ENCODE assay signal across 8 mouse cellular contexts in genomic region chr14:34674229-34674791, GRCm38 (mm10). TPM values are rescaled to one million over a fixed set of nuclear protein-coding genes. Genes with fewer than 3 reads are reported as not detected.
DNase-seq lines count a peak whose midpoint lies in the region; ATAC-seq and TF ChIP-seq lines count a peak whose summit lies in the region.

No protein-coding gene starts in this region.

- H3K4me2 ChIP-seq in embryonic facial prominence, embryonic 13.5 days, result peak overlapping the region; percentile 83
- peak overlapping the region; percentile 86 for H3K4me2 ChIP-seq in heart, embryonic 12.5 days
- peak overlapping the region; percentile 80 for H3K4me2 ChIP-seq in kidney, postnatal 0 days (ENCODE audit: low read length)
- H3K4me2 ChIP-seq in lung, embryonic 15.5 days, result peak overlapping the region; percentile 75

- DNase-seq in adrenal gland, postnatal 25 days, result peak; percentile 58
- peak; percentile 62 for DNase-seq in kidney, postnatal 0 days (ENCODE audit: low spot score)
- peak; percentile 42 for DNase-seq in retina, embryonic 14.5 days (ENCODE audit: low spot score)
- DNase-seq in thymus, postnatal 36 days, result peak; percentile 68 to 76

- peaks cover 12% of the 10 kb centered on the region; the same call in 1 of the 2 replicates for H3K36me3 ChIP-seq in embryonic facial prominence, embryonic 13.5 days
- peaks cover 12% of the 10 kb centered on the region for H3K36me3 ChIP-seq in heart, embryonic 12.5 days
- peaks cover 7% of the 10 kb centered on the region; the same call in 1 of the 2 replicates for H3K36me3 ChIP-seq in kidney, postnatal 0 days (ENCODE audit: insufficient read depth, low read length)
- peaks cover 12% of the 10 kb centered on the region for H3K36me3 ChIP-seq in lung, embryonic 15.5 days

- H3K9me3 ChIP-seq in embryonic facial prominence, embryonic 13.5 days, result no peaks in the 10 kb centered on the region
- H3K9me3 ChIP-seq in heart, embryonic 12.5 days (replicated peaks), result no peaks in the 10 kb centered on the region
- no peaks in the 10 kb centered on the region for H3K9me3 ChIP-seq in kidney, postnatal 0 days (replicated peaks; ENCODE audit: low read length)
- H3K9me3 ChIP-seq in lung, embryonic 15.5 days, result no peaks in the 10 kb centered on the region

- peak overlapping the region; percentile 97 for H3K4me3 ChIP-seq in embryonic facial prominence, embryonic 13.5 days
- peak overlapping the region; percentile 96 for H3K4me3 ChIP-seq in heart, embryonic 12.5 days
- peak overlapping the region; percentile 84 for H3K4me3 ChIP-seq in kidney, postnatal 0 days (replicated peaks; ENCODE audit: low read depth, low read length)
- peak overlapping the region; percentile 97 for H3K4me3 ChIP-seq in lung, embryonic 15.5 days

- ATAC-seq in CD4-positive, CD25-positive, alpha-beta regulatory T cell, adult 4 months, result peak; percentile 10
- peak; percentile 8; the same call in 1 of the 2 replicates for ATAC-seq in embryonic facial prominence, embryonic 13.5 days (ENCODE audit: insufficient number of reproducible peaks, insufficient read depth, low FRiP score, low TSS enrichment, low read depth)
- peak; percentile 63 for ATAC-seq in heart, embryonic 12.5 days (ENCODE audit: insufficient number of reproducible peaks, low FRiP score)
- no peak for ATAC-seq in kidney, postnatal 0 days (replicated peaks; ENCODE audit: low FRiP score, low read depth)
- ATAC-seq in lung, embryonic 15.5 days (ENCODE audit: borderline replicate concordance, extremely low read depth, low FRiP score, low TSS enrichment), result peak; percentile 50; the same call in 1 of the 2 replicates

- no peaks in the 10 kb centered on the region for H3K27me3 ChIP-seq in embryonic facial prominence, embryonic 13.5 days
- no peaks in the 10 kb centered on the region for H3K27me3 ChIP-seq in heart, embryonic 12.5 days (replicated peaks)
- no peaks in the 10 kb centered on the region for H3K27me3 ChIP-seq in kidney, postnatal 0 days (ENCODE audit: insufficient read depth, low read length)
- H3K27me3 ChIP-seq in lung, embryonic 15.5 days, result no peaks in the 10 kb centered on the region

- H3K27ac ChIP-seq in embryonic facial prominence, embryonic 13.5 days, result peak overlapping the region; percentile 95
- H3K27ac ChIP-seq in heart, embryonic 12.5 days (ENCODE audit: poor library complexity, severe bottlenecking), result peak overlapping the region; percentile 95
- peak overlapping the region; percentile 96 for H3K27ac ChIP-seq in kidney, postnatal 0 days
- H3K27ac ChIP-seq in lung, embryonic 15.5 days, result peak overlapping the region; percentile 95

- H3K4me1 ChIP-seq in embryonic facial prominence, embryonic 13.5 days, result no peaks in the 10 kb centered on the region
- 0 out of 2 replicates have a peak, but pooled peaks cover 3% of the 10 kb centered on the region for H3K4me1 ChIP-seq in heart, embryonic 12.5 days (replicated peaks)
- H3K4me1 ChIP-seq in kidney, postnatal 0 days (replicated peaks; ENCODE audit: insufficient read depth, low read length), result no peaks in the 10 kb centered on the region
- peaks cover 15% of the 10 kb centered on the region for H3K4me1 ChIP-seq in lung, embryonic 15.5 days

- TF ChIP-seq CTCF in kidney, postnatal 0 days (IDR thresholded peaks at IDR 0.05; ENCODE audit: low read depth), result no peak

- peak overlapping the region; percentile 99 for H3K9ac ChIP-seq in embryonic facial prominence, embryonic 13.5 days
- peak overlapping the region; percentile 99 for H3K9ac ChIP-seq in heart, embryonic 12.5 days
- H3K9ac ChIP-seq in kidney, postnatal 0 days (ENCODE audit: low read depth, low read length), result peak overlapping the region; percentile 99
- peak overlapping the region; percentile 98 for H3K9ac ChIP-seq in lung, embryonic 15.5 days

- WGBS in embryonic facial prominence, embryonic 13.5 days, result under 1% methylated on average over 46 of the region's 52 CpGs
- under 1% methylated on average over 52 of the region's 52 CpGs for WGBS in heart, embryonic 12.5 days
- WGBS in kidney, postnatal 0 days, result under 1% methylated on average over 51 of the region's 52 CpGs
- under 1% methylated on average over 50 of the region's 52 CpGs for WGBS in lung, embryonic 15.5 days

RNA-seq across cellular contexts. Expression of gene Wapl, which starts 0.6 kb away (rescaled TPM):
- 10 to 100 TPM; 49.1 to 49.9 TPM for polyA plus RNA-seq in CD4-positive, CD25-positive, alpha-beta regulatory T cell, adult 4 months (2017; shearing (Covaris generic))
- total RNA-seq in adrenal gland, postnatal 25 days (2021), result 90.8 and 92.9 TPM in 2 replicates
- polyA plus RNA-seq in embryonic facial prominence, embryonic 13.5 days (2015; fragmentation: Nextera tagmentation; extraction: Ambion mirVana), result 29.9 and 30.5 TPM in 2 replicates
- 24.0 and 25.1 TPM in 2 replicates for polyA plus RNA-seq in heart, embryonic 12.5 days (2016; fragmentation: Nextera tagmentation; extraction: Ambion mirVana)
- 23.7 and 25.0 TPM in 2 replicates for polyA plus RNA-seq in kidney, postnatal 0 days (2015; fragmentation: Nextera tagmentation; extraction: Ambion mirVana)
- 24.8 and 25.7 TPM in 2 replicates for polyA plus RNA-seq in lung, embryonic 15.5 days (2015; fragmentation: Nextera tagmentation; extraction: Ambion mirVana)
